Mouse (Mus musculus) heart, embryonic 15.5 days (tissue): ENCODE results near the gene Fez1. TPM values are rescaled to one million over a fixed set of nuclear protein-coding genes. Genes with fewer than 3 reads are reported as not detected.

ENCODE experiments used
- ATAC-seq: fragments of 200-750 bp; cut with Nextera tagmentation; replicated peaks from 2 replicates; pipeline ENCODE4 v1.8.0; 2017; ENCODE audit warnings: low read depth, moderate TSS enrichment; ENCODE audit not compliant: insufficient number of reproducible peaks, insufficient read depth, low FRiP score
- H3K27ac ChIP-seq: fragments of 300-500 bp; sonication (generic); 2 replicates; pipeline ENCODE4 v1.5.1; 2015; ENCODE audit warnings: mild to moderate bottlenecking, inconsistent platforms
- H3K27me3 ChIP-seq: fragments of 300-500 bp; sonication (generic); 2 replicates; pipeline ENCODE4 v1.6.1; 2015; ENCODE audit warnings: inconsistent platforms
- H3K36me3 ChIP-seq: fragments of 300-500 bp; sonication (generic); 2 replicates; pipeline ENCODE4 v1.6.1; 2015; ENCODE audit warnings: mild to moderate bottlenecking, inconsistent platforms
- H3K4me1 ChIP-seq: fragments of 300-500 bp; sonication (generic); replicated peaks from 2 replicates; pipeline ENCODE4 v1.6.1; 2015; ENCODE audit warnings: inconsistent platforms
- H3K4me2 ChIP-seq: fragments of 300-500 bp; sonication (generic); 2 replicates; pipeline ENCODE4 v1.6.1; 2015; ENCODE audit warnings: inconsistent platforms, mild to moderate bottlenecking, moderate library complexity
- H3K4me3 ChIP-seq: fragments of 300-500 bp; sonication (generic); 2 replicates; pipeline ENCODE4 v1.5.1; 2015; ENCODE audit warnings: mild to moderate bottlenecking, inconsistent platforms
- H3K9ac ChIP-seq: fragments of 300-500 bp; sonication (generic); 2 replicates; pipeline ENCODE4 v1.6.1; 2015; ENCODE audit warnings: mild to moderate bottlenecking, inconsistent platforms
- H3K9me3 ChIP-seq: fragments of 300-500 bp; sonication (generic); replicated peaks from 2 replicates; pipeline ENCODE4 v1.6.1; 2016; ENCODE audit warnings: inconsistent platforms
- WGBS: fragments of 180-500 bp; shearing (Covaris S2); methylation state at CpG from one replicate; pipeline ENCODE4 v1.1.7; 2015; ENCODE audit warnings: mixed read lengths; 5-methylcytosine and 5-hydroxymethylcytosine counted together
- polyA plus RNA-seq: library from polyadenylated mRNA; unstranded; fragments of >200 nt; fragmentation: Nextera tagmentation; extraction: Ambion mirVana; gene quantifications from 2 replicates; pipeline ENCODE4 v1.2.1, GENCODE M21; 2015

The Fez1 gene
- polyA plus RNA-seq, 1 experiment from 2014 or later, result 1.9 TPM

- H3K27ac ChIP-seq, result no peak overlapping the region
- H3K4me2 ChIP-seq, result peak overlapping the region; percentile 89
- H3K36me3 ChIP-seq, result no peaks in the 10 kb centered on the region
- peaks cover 12% of the 10 kb centered on the region; the same call in 1 of the 2 replicates for H3K4me1 ChIP-seq
- 44% methylated on average over 3 of the region's 3 CpGs for WGBS
- H3K9ac ChIP-seq, result no peak overlapping the region
- H3K9me3 ChIP-seq, result no peaks in the 10 kb centered on the region
- peak overlapping the region; percentile 56; the same call in 1 of the 2 replicates for H3K4me3 ChIP-seq
- no peak for ATAC-seq
- H3K27me3 ChIP-seq, result peaks cover 20% of the 10 kb centered on the region
These were observed 12.2 kb downstream of the Fez1 start for GRCm38 (mm10) chr9:36833914-36834313.

DNA sequence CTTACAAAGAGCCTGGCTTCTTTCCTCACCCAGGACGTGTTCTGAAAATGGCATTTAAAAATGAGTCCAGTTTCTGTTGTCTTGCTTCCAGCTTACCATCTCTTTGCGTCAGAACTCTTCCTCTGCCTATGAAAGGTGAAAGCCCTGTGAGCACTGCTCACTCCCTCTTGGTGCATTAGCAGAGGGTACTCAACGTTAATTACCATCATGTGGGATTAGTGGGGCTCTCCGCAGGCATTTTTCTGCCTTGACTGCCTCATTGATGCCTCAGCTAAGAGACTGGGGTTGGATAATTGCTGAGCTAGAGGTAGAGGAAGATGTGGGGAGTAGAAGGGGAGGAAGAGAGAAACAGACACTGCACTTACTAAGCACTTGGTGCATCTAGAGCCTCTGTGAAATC is 24.7 kb downstream of the Fez1 start:
- H3K9ac ChIP-seq, result no peak overlapping the region
- 55% methylated on average over 4 of the region's 4 CpGs for WGBS
- no peak for ATAC-seq

GRCm38 (mm10) chr9:36848661-36849060 is 27.0 kb downstream of the Fez1 start:
- no peaks in the 10 kb centered on the region for H3K4me1 ChIP-seq
- H3K36me3 ChIP-seq, result no peaks in the 10 kb centered on the region
- no peak for ATAC-seq
- no peak overlapping the region for H3K9ac ChIP-seq
- no peak overlapping the region for H3K27ac ChIP-seq
- H3K27me3 ChIP-seq, result no peaks in the 10 kb centered on the region
- no peak overlapping the region for H3K4me2 ChIP-seq
- WGBS, result 62% methylated on average over 2 of the region's 2 CpGs
- H3K4me3 ChIP-seq, result no peak overlapping the region
- H3K9me3 ChIP-seq, result no peaks in the 10 kb centered on the region

More for the DNA sequence above, 24.7 kb downstream of the Fez1 start:
- no peaks in the 10 kb centered on the region for H3K9me3 ChIP-seq
- no peaks in the 10 kb centered on the region for H3K36me3 ChIP-seq
- H3K27me3 ChIP-seq, result no peaks in the 10 kb centered on the region
- no peak overlapping the region for H3K4me3 ChIP-seq
- H3K4me1 ChIP-seq, result no peaks in the 10 kb centered on the region
- H3K27ac ChIP-seq, result no peak overlapping the region
- H3K4me2 ChIP-seq, result no peak overlapping the region

DNA sequence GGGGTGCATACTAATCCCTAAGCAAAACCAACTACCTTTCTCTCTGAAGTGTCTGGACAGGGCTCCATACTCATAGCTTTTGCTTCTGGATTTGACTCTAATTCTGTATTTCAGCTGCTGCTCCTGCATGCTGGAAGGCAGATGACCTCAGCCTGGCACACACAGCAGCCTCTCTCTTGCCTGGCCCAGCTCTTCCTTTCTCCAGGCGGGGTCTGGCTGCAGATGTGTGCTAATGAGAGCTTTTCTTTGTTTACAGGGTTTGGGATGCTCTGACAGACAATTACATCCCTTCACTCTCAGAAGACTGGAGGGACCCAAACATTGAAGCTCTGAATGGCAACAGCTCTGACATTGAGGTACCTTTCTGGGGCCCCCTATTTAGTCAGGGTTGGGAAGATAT is 28.4 kb downstream of the Fez1 start:
- Histone ChIP-seq H3K36me3 (no peaks in the 10 kb centered on the region), H3K9ac (no peak overlapping the region), H3K9me3 (no peaks in the 10 kb centered on the region), H3K27me3 (no peaks in the 10 kb centered on the region), H3K27ac (no peak overlapping the region), H3K4me1 (no peaks in the 10 kb centered on the region), H3K4me2 (no peak overlapping the region), H3K4me3 (no peak overlapping the region)
- WGBS, result 54% methylated on average over 1 of the region's 1 CpGs
- no peak for ATAC-seq

GRCm38 (mm10) chr9:36852175-36852574 is 30.5 kb downstream of the Fez1 start:
- 73% methylated on average over 2 of the region's 2 CpGs for whole genome bisulfite sequencing
- no peak overlapping the region for H3K4me3 ChIP-seq
- no peaks in the 10 kb centered on the region for H3K27me3 ChIP-seq
- no peak overlapping the region for H3K4me2 ChIP-seq
- H3K36me3 ChIP-seq, result no peaks in the 10 kb centered on the region
- no peaks in the 10 kb centered on the region for H3K4me1 ChIP-seq
- no peak overlapping the region for H3K27ac ChIP-seq
- no peak overlapping the region for H3K9ac ChIP-seq
- no peak for ATAC-seq
- H3K9me3 ChIP-seq, result no peaks in the 10 kb centered on the region

- Histone ChIP-seq H3K4me2 (no peak overlapping the region), H3K27me3 (no peaks in the 10 kb centered on the region), H3K9ac (no peak overlapping the region), H3K36me3 (no peaks in the 10 kb centered on the region), H3K4me1 (no peaks in the 10 kb centered on the region), H3K27ac (no peak overlapping the region), H3K4me3 (no peak overlapping the region), H3K9me3 (no peaks in the 10 kb centered on the region)
- no peak for ATAC-seq
- 45% methylated on average over 2 of the region's 2 CpGs for WGBS
These were observed 34.7 kb downstream of the Fez1 start for GRCm38 (mm10) chr9:36856351-36856750.

- no peak for ATAC-seq
- WGBS, result 36% methylated on average over 8 of the region's 8 CpGs
- H3K36me3 ChIP-seq, result no peaks in the 10 kb centered on the region
These were observed 35.9 kb downstream of the Fez1 start for GRCm38 (mm10) chr9:36857476-36858117.

DNA sequence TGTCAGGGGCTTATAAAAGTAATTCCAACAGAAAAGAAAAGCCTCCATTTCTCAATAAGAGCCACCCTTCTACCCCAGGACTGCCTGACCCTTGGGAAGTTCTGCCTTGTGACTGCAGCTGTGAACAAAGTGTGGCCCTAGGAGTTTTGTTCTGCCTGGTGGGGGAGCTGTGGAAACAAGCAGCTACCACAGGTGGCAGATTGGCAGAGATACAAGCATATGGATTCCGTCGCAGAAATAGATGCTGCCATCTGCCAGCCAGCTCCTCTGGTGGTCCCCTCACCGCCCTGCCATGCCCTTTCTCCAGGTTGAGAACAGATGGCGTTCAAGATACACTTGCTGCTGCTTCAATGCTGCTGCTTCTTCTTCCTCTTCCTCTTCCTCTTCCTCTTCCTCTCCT is 37.0 kb downstream of the Fez1 start:
- Histone ChIP-seq H3K9me3 (no peaks in the 10 kb centered on the region), H3K4me2 (no peak overlapping the region), H3K4me3 (no peak overlapping the region), H3K27me3 (no peaks in the 10 kb centered on the region), H3K36me3 (no peaks in the 10 kb centered on the region), H3K27ac (no peak overlapping the region), H3K9ac (no peak overlapping the region), H3K4me1 (no peaks in the 10 kb centered on the region)
- ATAC-seq, result no peak
- WGBS, result 36% methylated on average over 4 of the region's 4 CpGs

More at GRCm38 (mm10) chr9:36857476-36858117, 35.9 kb downstream of the Fez1 start:
- Histone ChIP-seq H3K27ac (no peak overlapping the region), H3K27me3 (no peaks in the 10 kb centered on the region), H3K4me3 (no peak overlapping the region), H3K4me2 (no peak overlapping the region), H3K9me3 (no peaks in the 10 kb centered on the region), H3K9ac (no peak overlapping the region), H3K4me1 (no peaks in the 10 kb centered on the region)

DNA sequence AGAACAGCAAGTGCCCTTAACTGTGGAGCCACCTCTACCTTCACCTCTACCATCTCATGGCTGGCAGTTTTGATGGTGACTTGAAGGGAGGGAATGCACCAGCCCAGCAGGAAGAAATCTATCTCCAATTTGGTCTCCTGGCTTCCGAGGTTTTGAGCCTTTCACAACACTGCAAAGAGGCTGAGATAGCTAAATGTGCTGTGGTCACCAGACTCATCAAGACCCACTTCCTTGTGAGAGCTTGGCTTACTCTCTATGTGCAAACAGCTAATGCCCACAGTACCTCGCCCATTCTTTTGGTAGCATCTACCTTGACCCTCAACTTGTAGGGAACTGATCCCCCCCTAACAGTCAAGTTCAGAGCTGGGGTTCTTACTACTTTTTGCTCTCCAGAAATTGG is 40.9 kb downstream of the Fez1 start:
- WGBS, result 63% methylated on average over 2 of the region's 2 CpGs
- no peak overlapping the region for H3K27ac ChIP-seq
- H3K36me3 ChIP-seq, result no peaks in the 10 kb centered on the region
- no peak for ATAC-seq
- H3K27me3 ChIP-seq, result no peaks in the 10 kb centered on the region
- no peaks in the 10 kb centered on the region for H3K9me3 ChIP-seq
- H3K4me3 ChIP-seq, result no peak overlapping the region
- no peaks in the 10 kb centered on the region for H3K4me1 ChIP-seq
- no peak overlapping the region for H3K4me2 ChIP-seq
- H3K9ac ChIP-seq, result no peak overlapping the region

- Histone ChIP-seq H3K4me3 (no peak overlapping the region), H3K9me3 (no peaks in the 10 kb centered on the region), H3K4me2 (no peak overlapping the region), H3K27me3 (no peaks in the 10 kb centered on the region), H3K27ac (no peak overlapping the region), H3K9ac (no peak overlapping the region), H3K36me3 (no peaks in the 10 kb centered on the region), H3K4me1 (no peaks in the 10 kb centered on the region)
- ATAC-seq, result no peak
- WGBS, result 46% methylated on average over 3 of the region's 3 CpGs
These were observed 42.0 kb downstream of the Fez1 start for GRCm38 (mm10) chr9:36863694-36864093.

DNA sequence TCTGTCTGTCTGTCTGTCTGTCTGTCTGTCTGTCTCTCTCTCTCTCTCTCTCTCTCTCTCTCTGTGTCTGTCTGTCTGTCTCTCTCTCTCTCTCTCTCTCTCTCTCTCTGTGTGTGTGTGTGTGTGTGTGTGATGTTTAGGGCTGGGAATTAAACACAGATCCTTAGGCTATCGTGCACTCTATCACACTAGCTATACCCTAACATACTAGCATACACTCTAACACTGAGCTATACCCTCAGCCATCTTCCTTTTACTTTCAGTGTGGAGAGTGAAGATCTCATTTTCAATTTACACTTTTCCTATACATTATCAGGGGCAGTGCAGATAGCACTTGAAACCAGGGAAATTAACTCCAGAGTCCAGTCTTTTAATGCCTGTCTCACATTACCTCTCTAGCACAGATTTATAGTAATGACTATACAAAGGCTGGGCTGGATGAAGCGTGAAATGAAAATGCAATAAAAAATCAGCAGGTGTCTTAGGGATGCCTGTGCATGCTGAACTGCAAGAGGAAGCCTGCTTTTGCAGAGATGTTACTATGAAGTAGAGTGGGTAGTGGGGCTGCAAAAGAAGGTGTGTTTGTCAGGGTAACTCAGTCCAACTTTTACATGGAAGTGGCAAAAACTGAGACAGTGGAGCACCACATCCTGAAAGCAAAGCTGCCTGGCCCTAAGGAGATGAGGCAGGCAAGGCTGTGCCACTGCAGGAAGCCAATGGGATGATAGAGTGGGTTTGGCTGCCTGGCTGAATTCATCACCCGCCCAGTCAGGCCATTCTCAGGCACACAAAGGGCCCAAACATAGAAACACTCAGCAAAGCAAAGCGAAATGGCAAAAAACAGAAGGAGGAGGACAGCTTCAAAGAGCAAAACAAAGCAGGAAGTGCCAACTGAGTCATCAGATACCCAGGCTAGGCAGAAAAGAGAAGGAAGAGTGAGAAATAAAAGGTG is 43.5 kb downstream of the Fez1 start:
- Histone ChIP-seq H3K27ac (no peak overlapping the region), H3K36me3 (no peaks in the 10 kb centered on the region), H3K27me3 (no peaks in the 10 kb centered on the region), H3K4me1 (no peaks in the 10 kb centered on the region), H3K9me3 (no peaks in the 10 kb centered on the region), H3K9ac (no peak overlapping the region), H3K4me3 (no peak overlapping the region), H3K4me2 (no peak overlapping the region)
- ATAC-seq, result no peak
- 60% methylated on average over 4 of the region's 4 CpGs for WGBS
